Mouse (Mus musculus): ENCODE data around the gene Taar7b. TPM values are rescaled to one million over a fixed set of nuclear protein-coding genes. Genes with fewer than 3 reads are reported as not detected.

The Taar7b gene
- polyA plus RNA-seq (2014; fragmentation: Illumina TruSeq; extraction: RNeasy Lipid Tissue Mini Kit (QIAGEN cat#74804); ENCODE audit: low read depth, low replicate concordance): not detected

GRCm38 (mm10) chr10:23999639-24000038 is at the start of gene Taar7b:
TSS of gene Taar7b (plus strand) at chr10:23999939.

DNA sequence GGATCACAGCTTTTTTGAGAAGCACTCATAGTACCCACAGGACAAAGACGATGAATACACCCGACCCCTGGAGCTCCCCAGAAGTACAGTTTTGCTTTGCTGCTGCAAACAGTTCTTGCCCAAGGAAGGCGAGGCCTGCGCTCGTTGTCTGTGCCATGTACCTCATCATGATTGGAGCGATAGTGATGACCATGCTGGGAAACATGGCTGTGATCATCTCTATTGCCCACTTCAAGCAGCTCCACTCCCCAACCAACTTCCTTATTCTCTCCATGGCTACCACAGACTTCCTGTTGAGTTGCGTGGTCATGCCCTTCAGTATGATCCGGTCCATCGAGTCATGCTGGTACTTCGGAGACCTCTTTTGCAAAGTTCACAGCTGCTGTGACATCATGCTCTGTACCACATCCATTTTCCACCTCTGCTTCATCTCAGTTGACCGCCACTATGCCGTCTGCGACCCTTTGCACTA is 39.3 kb upstream of the Taar7b start, which contains the start of gene Taar4:
Taar4 (plus strand) TSS at position 51 of the 472 bp plus-strand sequence.

DNA sequence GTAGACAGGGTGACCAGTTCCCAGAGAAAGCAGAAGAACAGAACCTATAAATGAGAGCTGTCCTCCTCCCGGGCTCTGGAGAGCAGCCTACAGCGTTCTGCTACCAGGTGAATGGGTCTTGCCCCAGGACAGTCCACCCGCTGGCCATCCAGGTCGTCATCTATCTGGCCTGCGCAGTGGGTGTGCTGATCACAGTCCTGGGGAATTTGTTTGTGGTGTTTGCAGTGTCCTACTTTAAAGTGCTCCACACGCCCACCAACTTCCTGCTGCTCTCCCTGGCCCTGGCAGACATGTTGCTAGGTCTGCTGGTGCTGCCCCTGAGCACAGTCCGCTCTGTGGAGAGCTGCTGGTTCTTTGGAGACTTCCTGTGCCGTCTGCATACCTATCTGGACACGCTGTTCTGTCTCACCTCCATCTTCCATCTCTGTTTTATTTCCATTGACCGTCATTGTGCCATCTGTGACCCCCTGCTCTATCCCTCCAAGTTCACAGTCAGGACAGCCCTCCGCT is 29.0 kb upstream of the Taar7b start, which contains the start of gene Taar5:
Taar5 (plus strand) TSS at position 51 of the 510 bp plus-strand sequence.

DNA sequence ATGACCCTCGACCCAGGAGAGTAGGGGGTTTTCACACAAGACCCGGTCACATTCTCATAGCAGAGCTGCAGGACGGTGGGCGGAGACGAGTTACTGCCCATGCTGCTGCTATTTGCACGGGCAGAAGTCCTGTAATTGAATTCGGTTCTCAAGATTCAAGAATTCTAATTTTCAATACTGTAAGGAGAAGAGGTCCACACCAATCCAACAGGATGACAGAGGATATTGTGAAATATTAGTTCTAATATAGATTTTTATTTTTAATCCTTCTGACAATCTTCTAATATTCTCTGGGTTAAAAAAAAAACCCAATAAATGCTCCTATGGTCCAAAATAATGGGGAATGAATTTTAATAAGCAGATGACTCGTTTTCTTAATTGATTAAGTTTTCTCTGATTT is 14.2 kb upstream of the Taar7b start, which contains the start of gene Taar6:
Taar6 (minus strand) TSS at position 101 of the 400 bp plus-strand sequence.

DNA sequence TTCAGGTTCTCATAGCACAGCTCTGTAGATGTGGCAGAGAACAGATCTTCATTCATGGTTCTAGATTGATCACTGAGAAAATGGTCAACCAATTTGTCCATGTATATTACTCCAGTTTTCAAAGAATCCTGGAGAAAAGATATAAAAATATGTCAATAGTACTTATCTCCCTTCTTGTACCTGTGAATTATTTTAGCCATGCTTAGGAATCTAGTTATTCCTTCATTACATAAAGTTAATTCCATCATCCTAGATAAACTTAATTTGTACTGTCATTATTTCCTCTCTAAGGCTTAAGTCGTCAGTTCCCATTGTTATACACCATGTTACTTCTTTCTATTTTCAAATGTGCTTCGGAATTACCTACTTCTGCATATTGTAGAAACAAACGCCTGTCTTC is 6.4 kb upstream of the Taar7b start, which contains the start of gene Taar7a:
Taar7a (minus strand) TSS at position 101 of the 400 bp plus-strand sequence.

DNA sequence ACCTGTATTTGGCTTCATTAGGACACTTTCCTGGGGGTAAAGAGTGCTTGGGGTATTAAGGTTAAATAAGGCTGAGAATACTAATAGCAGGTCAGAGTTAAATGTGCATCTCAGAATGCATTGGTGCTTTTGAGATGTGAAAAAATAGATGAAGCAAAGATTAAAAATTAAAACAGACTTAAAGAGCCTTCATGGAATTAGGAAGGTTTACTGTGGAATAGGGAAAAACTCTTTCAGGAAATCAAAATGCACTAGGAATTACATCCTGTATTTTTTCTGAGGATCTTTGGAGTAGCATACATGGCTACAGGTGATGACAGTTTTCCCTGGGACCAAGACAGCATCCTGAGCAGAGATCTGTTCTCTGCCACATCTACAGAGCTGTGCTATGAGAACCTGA is 27.2 kb downstream of the Taar7b start, which contains the start of gene Taar7d:
Taar7d (plus strand) TSS at position 301 of the 400 bp plus-strand sequence.

DNA sequence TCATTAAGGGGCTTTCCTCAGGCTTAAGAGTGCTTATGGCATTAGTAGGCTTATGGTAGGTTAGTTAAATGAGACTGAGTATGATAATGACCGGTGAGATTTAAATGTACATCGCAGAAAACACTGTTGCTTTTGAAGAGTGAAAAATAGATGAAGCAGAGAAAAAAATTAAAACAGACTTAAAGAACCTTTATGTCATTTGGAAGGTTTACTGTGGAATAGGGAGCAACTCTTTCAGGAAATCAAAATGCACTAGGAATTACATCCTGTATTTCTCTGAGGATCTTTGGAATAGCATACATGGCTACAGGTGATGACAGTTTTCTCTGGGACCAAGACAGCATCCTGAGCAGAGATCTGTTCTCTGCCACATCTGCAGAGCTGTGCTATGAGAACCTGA is 37.6 kb downstream of the Taar7b start, which contains the start of gene Taar7e:
Taar7e (plus strand) TSS at position 301 of the 400 bp plus-strand sequence.

GRCm38 (mm10) chr10:24049210-24049609 is 49.5 kb downstream of the Taar7b start, which contains the start of gene Taar7f:
TSS of gene Taar7f (plus strand) at chr10:24049510.

Other genes with a start within 250 kb of the Taar7b start
- gene Rps12, start 212.7 kb upstream of the Taar7b start, polyA plus RNA-seq (2014; fragmentation: Illumina TruSeq; extraction: RNeasy Lipid Tissue Mini Kit (QIAGEN cat#74804); ENCODE audit: low read depth, low replicate concordance): 189 TPM
- 2.9 TPM for gene Slc18b1, start 203.0 kb upstream of the Taar7b start, polyA plus RNA-seq (2014; fragmentation: Illumina TruSeq; extraction: RNeasy Lipid Tissue Mini Kit (QIAGEN cat#74804); ENCODE audit: low read depth, low replicate concordance)
- gene Vnn3, start 148.5 kb upstream of the Taar7b start, polyA plus RNA-seq (2014; fragmentation: Illumina TruSeq; extraction: RNeasy Lipid Tissue Mini Kit (QIAGEN cat#74804); ENCODE audit: low read depth, low replicate concordance): 0.73 TPM
- gene Vnn1, start 105.3 kb upstream of the Taar7b start, polyA plus RNA-seq (2014; fragmentation: Illumina TruSeq; extraction: RNeasy Lipid Tissue Mini Kit (QIAGEN cat#74804); ENCODE audit: low read depth, low replicate concordance): 1.8 TPM
- gene Taar1, start 79.6 kb upstream of the Taar7b start, polyA plus RNA-seq (2014; fragmentation: Illumina TruSeq; extraction: RNeasy Lipid Tissue Mini Kit (QIAGEN cat#74804); ENCODE audit: low read depth, low replicate concordance): not detected
- not detected for gene Taar2, start 61.4 kb upstream of the Taar7b start, polyA plus RNA-seq (2014; fragmentation: Illumina TruSeq; extraction: RNeasy Lipid Tissue Mini Kit (QIAGEN cat#74804); ENCODE audit: low read depth, low replicate concordance)
- not detected for gene Taar3, start 50.4 kb upstream of the Taar7b start, polyA plus RNA-seq (2014; fragmentation: Illumina TruSeq; extraction: RNeasy Lipid Tissue Mini Kit (QIAGEN cat#74804); ENCODE audit: low read depth, low replicate concordance)
- gene Taar4, start 39.4 kb upstream of the Taar7b start, polyA plus RNA-seq (2014; fragmentation: Illumina TruSeq; extraction: RNeasy Lipid Tissue Mini Kit (QIAGEN cat#74804); ENCODE audit: low read depth, low replicate concordance): not detected
- not detected for gene Taar5, start 29.2 kb upstream of the Taar7b start, polyA plus RNA-seq (2014; fragmentation: Illumina TruSeq; extraction: RNeasy Lipid Tissue Mini Kit (QIAGEN cat#74804); ENCODE audit: low read depth, low replicate concordance)
- gene Taar6, start 14.3 kb upstream of the Taar7b start, polyA plus RNA-seq (2014; fragmentation: Illumina TruSeq; extraction: RNeasy Lipid Tissue Mini Kit (QIAGEN cat#74804); ENCODE audit: low read depth, low replicate concordance): not detected
- not detected for gene Taar7a, start 6.5 kb upstream of the Taar7b start, polyA plus RNA-seq (2014; fragmentation: Illumina TruSeq; extraction: RNeasy Lipid Tissue Mini Kit (QIAGEN cat#74804); ENCODE audit: low read depth, low replicate concordance)
- gene Taar7d, start 27.3 kb downstream of the Taar7b start, polyA plus RNA-seq (2014; fragmentation: Illumina TruSeq; extraction: RNeasy Lipid Tissue Mini Kit (QIAGEN cat#74804); ENCODE audit: low read depth, low replicate concordance): not detected
- not detected for gene Taar7e, start 37.7 kb downstream of the Taar7b start, polyA plus RNA-seq (2014; fragmentation: Illumina TruSeq; extraction: RNeasy Lipid Tissue Mini Kit (QIAGEN cat#74804); ENCODE audit: low read depth, low replicate concordance)
- gene Taar7f, start 49.6 kb downstream of the Taar7b start, polyA plus RNA-seq (2014; fragmentation: Illumina TruSeq; extraction: RNeasy Lipid Tissue Mini Kit (QIAGEN cat#74804); ENCODE audit: low read depth, low replicate concordance): not detected
- gene Taar8a, start 76.6 kb downstream of the Taar7b start, polyA plus RNA-seq (2014; fragmentation: Illumina TruSeq; extraction: RNeasy Lipid Tissue Mini Kit (QIAGEN cat#74804); ENCODE audit: low read depth, low replicate concordance): not detected
- not detected for gene Taar8b, start 92.4 kb downstream of the Taar7b start, polyA plus RNA-seq (2014; fragmentation: Illumina TruSeq; extraction: RNeasy Lipid Tissue Mini Kit (QIAGEN cat#74804); ENCODE audit: low read depth, low replicate concordance)
- not detected for gene Taar8c, start 102.0 kb downstream of the Taar7b start, polyA plus RNA-seq (2014; fragmentation: Illumina TruSeq; extraction: RNeasy Lipid Tissue Mini Kit (QIAGEN cat#74804); ENCODE audit: low read depth, low replicate concordance)
- not detected for gene Taar9, start 109.6 kb downstream of the Taar7b start, polyA plus RNA-seq (2014; fragmentation: Illumina TruSeq; extraction: RNeasy Lipid Tissue Mini Kit (QIAGEN cat#74804); ENCODE audit: low read depth, low replicate concordance)
- gene Stx7, start 149.4 kb downstream of the Taar7b start, polyA plus RNA-seq (2014; fragmentation: Illumina TruSeq; extraction: RNeasy Lipid Tissue Mini Kit (QIAGEN cat#74804); ENCODE audit: low read depth, low replicate concordance): 25.0 TPM
- gene Moxd1, start 223.6 kb downstream of the Taar7b start, polyA plus RNA-seq (2014; fragmentation: Illumina TruSeq; extraction: RNeasy Lipid Tissue Mini Kit (QIAGEN cat#74804); ENCODE audit: low read depth, low replicate concordance): 0.25 TPM